Mouse (Mus musculus): ENCODE results near the gene Spock1.

DNA sequence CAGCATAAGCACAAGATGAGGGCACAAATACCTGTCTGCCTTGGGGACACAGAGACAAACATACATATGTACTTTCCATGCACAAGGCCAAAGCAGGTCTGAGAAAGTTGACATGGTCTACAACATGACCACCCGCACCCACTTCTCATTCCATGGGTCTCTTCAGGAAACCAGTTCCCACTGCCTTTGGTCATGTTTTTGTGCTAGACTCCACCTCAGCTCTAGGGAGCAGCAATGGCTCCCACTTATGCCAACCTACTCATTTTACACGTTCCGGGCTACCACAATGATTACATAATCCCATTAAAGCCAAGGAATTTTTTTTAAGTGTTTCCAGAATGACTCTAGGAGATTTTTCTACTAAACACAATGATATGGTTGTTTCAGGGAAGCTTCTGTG lies 147.5 kb downstream of the Spock1 start:
- no peak for TF ChIP-seq GATA1 (IDR thresholded peaks at IDR 0.05; ENCODE audit: low read length)
- TF ChIP-seq TAL1 (IDR thresholded peaks at IDR 0.05; ENCODE audit: low read length) = no peak

Data from erythroblast, embryonic 14.5 days (primary cell).